Mouse (Mus musculus) E14TG2a.4 (cell line): ENCODE results near the gene Prrc2b.

Source experiments
- H3K27me3 ChIP-seq: 2 replicates; pipeline ENCODE4 v1.6.1; 2014; ENCODE audit warnings: low read length, control low read depth; ENCODE audit not compliant: insufficient read depth
- H3K36me3 ChIP-seq: 2 replicates; pipeline ENCODE4 v1.6.1; 2014; ENCODE audit warnings: low read length, control low read depth; ENCODE audit not compliant: insufficient read depth
- H3K4me1 ChIP-seq: replicated peaks from 2 replicates; pipeline ENCODE4 v1.6.1; 2014; ENCODE audit warnings: low read depth, low read length, control low read depth
- H3K4me3 ChIP-seq: replicated peaks from 2 replicates; pipeline ENCODE4 v1.5.1; 2014; ENCODE audit warnings: mild to moderate bottlenecking, low read length
- H3K9me3 ChIP-seq: 2 replicates; pipeline ENCODE4 v1.6.1; 2014; ENCODE audit warnings: low read length, control low read depth
- CTCF ChIP-seq: conservative IDR thresholded peaks from 2 replicates; pipeline ENCODE4 v1.5.1; 2014; ENCODE audit warnings: low read length
- NANOG ChIP-seq: IDR thresholded peaks from 2 replicates; pipeline ENCODE4 v1.6.1; 2014; ENCODE audit warnings: borderline replicate concordance, low read length, mixed read lengths
- POU5F1 ChIP-seq: IDR thresholded peaks from 2 replicates; pipeline ENCODE4 v1.6.1; 2014; ENCODE audit warnings: low read length, borderline replicate concordance

The Prrc2b gene

GRCm38 (mm10) chr2:32160967-32161366 lies 10.1 kb downstream of the Prrc2b start:
- TF ChIP-seq CTCF (peak; percentile 92), POU5F1 (no peak), NANOG (no peak)
- Histone ChIP-seq H3K9me3 (0 out of 2 replicates have a peak, but pooled peaks cover 2% of the 10 kb centered on the region), H3K4me1 (peaks cover 96% of the 10 kb centered on the region)

GRCm38 (mm10) chr2:32162102-32162501 lies 11.2 kb downstream of the Prrc2b start:
- no peak for TF ChIP-seq NANOG
- TF ChIP-seq CTCF: no peak
- TF ChIP-seq POU5F1: no peak
- Histone ChIP-seq H3K9me3 (0 out of 2 replicates have a peak, but pooled peaks cover 2% of the 10 kb centered on the region), H3K36me3 (peaks cover 19% of the 10 kb centered on the region), H3K27me3 (no peaks in the 10 kb centered on the region), H3K4me3 (peak overlapping the region; percentile 81), H3K4me1 (peaks cover 95% of the 10 kb centered on the region)

More at GRCm38 (mm10) chr2:32160967-32161366, 10.1 kb downstream of the Prrc2b start:
- Histone ChIP-seq H3K4me3 (no peak overlapping the region), H3K36me3 (peaks cover 28% of the 10 kb centered on the region), H3K27me3 (no peaks in the 10 kb centered on the region)

- H3K27me3 ChIP-seq: no peaks in the 10 kb centered on the region
- H3K4me1 ChIP-seq: peaks cover 95% of the 10 kb centered on the region
- 0 out of 2 replicates have a peak, but pooled peaks cover 2% of the 10 kb centered on the region for H3K9me3 ChIP-seq
- peaks cover 19% of the 10 kb centered on the region for H3K36me3 ChIP-seq
- peak; percentile 18; the same call in 1 of the 2 replicates for TF ChIP-seq NANOG
- no peak for TF ChIP-seq POU5F1
- no peak for TF ChIP-seq CTCF
- H3K4me3 ChIP-seq: peak overlapping the region; percentile 81
These were observed 11.8 kb downstream of the Prrc2b start for GRCm38 (mm10) chr2:32162646-32163045.

GRCm38 (mm10) chr2:32163057-32163456 lies 12.2 kb downstream of the Prrc2b start:
- Histone ChIP-seq H3K36me3 (peaks cover 19% of the 10 kb centered on the region), H3K4me1 (peaks cover 95% of the 10 kb centered on the region), H3K4me3 (peak overlapping the region; percentile 81), H3K27me3 (no peaks in the 10 kb centered on the region), H3K9me3 (0 out of 2 replicates have a peak, but pooled peaks cover 2% of the 10 kb centered on the region)
- TF ChIP-seq NANOG (peak; percentile 0; the same call in 1 of the 2 replicates), CTCF (no peak), POU5F1 (no peak)

GRCm38 (mm10) chr2:32164503-32164902 lies 13.6 kb downstream of the Prrc2b start:
- Histone ChIP-seq H3K9me3 (0 out of 2 replicates have a peak, but pooled peaks cover 2% of the 10 kb centered on the region), H3K36me3 (peaks cover 27% of the 10 kb centered on the region), H3K27me3 (no peaks in the 10 kb centered on the region), H3K4me3 (peak overlapping the region; percentile 81), H3K4me1 (peaks cover 95% of the 10 kb centered on the region)
- TF ChIP-seq POU5F1 (no peak), CTCF (no peak), NANOG (no peak)

GRCm38 (mm10) chr2:32165040-32165800 lies 14.3 kb downstream of the Prrc2b start:
- 0 out of 2 replicates have a peak, but pooled peaks cover 2% of the 10 kb centered on the region for H3K9me3 ChIP-seq
- peaks cover 28% of the 10 kb centered on the region for H3K36me3 ChIP-seq
- no peaks in the 10 kb centered on the region for H3K27me3 ChIP-seq
- H3K4me1 ChIP-seq: peaks cover 95% of the 10 kb centered on the region
- no peak for TF ChIP-seq CTCF
- TF ChIP-seq POU5F1: no peak
- TF ChIP-seq NANOG: no peak
- peak overlapping the region; percentile 81 for H3K4me3 ChIP-seq

GRCm38 (mm10) chr2:32166581-32166980 lies 15.7 kb downstream of the Prrc2b start:
- Histone ChIP-seq H3K27me3 (no peaks in the 10 kb centered on the region), H3K36me3 (peaks cover 25% of the 10 kb centered on the region), H3K4me3 (peak overlapping the region; percentile 81), H3K9me3 (no peaks in the 10 kb centered on the region), H3K4me1 (peaks cover 96% of the 10 kb centered on the region)
- TF ChIP-seq CTCF: no peak
- no peak for TF ChIP-seq NANOG
- TF ChIP-seq POU5F1: no peak

- Histone ChIP-seq H3K4me1 (peaks cover 96% of the 10 kb centered on the region), H3K36me3 (peaks cover 27% of the 10 kb centered on the region), H3K9me3 (no peaks in the 10 kb centered on the region), H3K27me3 (no peaks in the 10 kb centered on the region), H3K4me3 (peak overlapping the region; percentile 81)
- no peak for TF ChIP-seq NANOG
- TF ChIP-seq CTCF: no peak
- TF ChIP-seq POU5F1: no peak
These were observed 16.3 kb downstream of the Prrc2b start for GRCm38 (mm10) chr2:32167034-32167770.
